Mouse (Mus musculus): ENCODE measurements at regions not wholly inside any gene's neighbourhood (a gene's known extent, or its start where the extent isn't known, plus 50 kb on each side); places are given as distances from the start of the nearest gene placed in this dataset.

GRCm38 (mm10) chr3:130877981-130878380, 147.8 kb upstream of the Rpl34 start:
- TF ChIP-seq CTCF (IDR thresholded peaks at IDR 0.05; ENCODE audit: low read depth), result no peak
- TF ChIP-seq EP300 (IDR thresholded peaks at IDR 0.05; ENCODE audit: low read depth), result no peak

Measured in liver, embryonic 14.5 days (tissue).